Mouse (Mus musculus) right cerebral cortex, postnatal 14 days (tissue): ENCODE results near the gene Aanat.

Source experiments
- DNase-seq: peaks from one replicate; pipeline ENCODE4 v3.0.0; 2022

The Aanat gene

GRCm38 (mm10) chr11:116612554-116612953 lies 26.3 kb downstream of the Aanat start:
- no peak for DNase-seq

GRCm38 (mm10) chr11:116613234-116613633 lies 27.0 kb downstream of the Aanat start:
- no peak for DNase-seq

- DNase-seq = no peak
Observed at GRCm38 (mm10) chr11:116615735-116616437, 29.7 kb downstream of the Aanat start.

GRCm38 (mm10) chr11:116616438-116617118 lies 30.3 kb downstream of the Aanat start:
- no peak for DNase-seq

- DNase-seq = no peak
Observed at GRCm38 (mm10) chr11:116617641-116618040, 31.4 kb downstream of the Aanat start.

GRCm38 (mm10) chr11:116618666-116619065 lies 32.4 kb downstream of the Aanat start:
- DNase-seq = no peak

GRCm38 (mm10) chr11:116619156-116619555 lies 32.9 kb downstream of the Aanat start:
- no peak for DNase-seq

- DNase-seq = no peak
Observed at GRCm38 (mm10) chr11:116619561-116619960, 33.3 kb downstream of the Aanat start.

GRCm38 (mm10) chr11:116620073-116620472 lies 33.8 kb downstream of the Aanat start:
- DNase-seq = no peak

GRCm38 (mm10) chr11:116620559-116621253 lies 34.5 kb downstream of the Aanat start:
- no peak for DNase-seq

GRCm38 (mm10) chr11:116621258-116621704 lies 35.0 kb downstream of the Aanat start:
- no peak for DNase-seq

- DNase-seq = no peak
Observed at GRCm38 (mm10) chr11:116623281-116624124, 37.3 kb downstream of the Aanat start.

- DNase-seq = peak; percentile 37
Observed at GRCm38 (mm10) chr11:116624131-116624832, 38.0 kb downstream of the Aanat start.

GRCm38 (mm10) chr11:116625081-116626000 lies 39.1 kb downstream of the Aanat start:
- peak; percentile 50 for DNase-seq

GRCm38 (mm10) chr11:116626299-116627071 lies 40.3 kb downstream of the Aanat start, which contains the start of gene Rhbdf2:
Rhbdf2 (minus strand) TSS chr11:116627019.
- DNase-seq = no peak

GRCm38 (mm10) chr11:116627072-116628020 lies 41.1 kb downstream of the Aanat start:
- DNase-seq = peak; percentile 56

GRCm38 (mm10) chr11:116628712-116629111 lies 42.5 kb downstream of the Aanat start:
- DNase-seq = peak; percentile 83

- DNase-seq = no peak
Observed at GRCm38 (mm10) chr11:116629472-116629871, 43.2 kb downstream of the Aanat start.
